Mouse (Mus musculus) hindbrain, embryonic 14.5 days (tissue): ENCODE results near the gene Pknox2. TPM values are rescaled to one million over a fixed set of nuclear protein-coding genes. Genes with fewer than 3 reads are reported as not detected.

ENCODE experiments used
- ATAC-seq: fragments of 200-750 bp; cut with Nextera tagmentation; 2 replicates; pipeline ENCODE4 v1.8.0; 2017; ENCODE audit warnings: moderate number of reproducible peaks, mild to moderate bottlenecking, moderate TSS enrichment, moderate library complexity; ENCODE audit not compliant: low FRiP score
- DNase-seq: peaks from one replicate; pipeline ENCODE4 v3.0.0-alpha.2; 2015; ENCODE audit warnings: low spot score
- H3K27ac ChIP-seq: fragments of 300-500 bp; sonication (generic); 2 replicates; pipeline ENCODE4 v1.5.1; 2014; ENCODE audit warnings: mild to moderate bottlenecking, moderate library complexity
- H3K27me3 ChIP-seq: fragments of 300-500 bp; sonication (generic); 2 replicates; pipeline ENCODE4 v1.6.1; 2014; ENCODE audit warnings: mild to moderate bottlenecking, low read length, mixed read lengths; ENCODE audit not compliant: control insufficient read depth, insufficient read depth
- H3K36me3 ChIP-seq: fragments of 300-500 bp; sonication (generic); replicated peaks from 2 replicates; pipeline ENCODE4 v1.6.1; 2014; ENCODE audit not compliant: control insufficient read depth, insufficient read depth
- H3K4me1 ChIP-seq: fragments of 300-500 bp; sonication (generic); replicated peaks from 2 replicates; pipeline ENCODE4 v1.6.1; 2014; ENCODE audit warnings: antibody characterized with exemption, low read length, mixed read lengths; ENCODE audit not compliant: control insufficient read depth, insufficient read depth
- H3K4me2 ChIP-seq: fragments of 300-500 bp; sonication (generic); replicated peaks from 2 replicates; pipeline ENCODE4 v1.6.1; 2014; ENCODE audit warnings: mild to moderate bottlenecking, moderate library complexity
- H3K4me3 ChIP-seq: fragments of 300-500 bp; sonication (generic); replicated peaks from 2 replicates; pipeline ENCODE4 v1.5.1; 2014; ENCODE audit warnings: mild to moderate bottlenecking, low read length
- H3K9ac ChIP-seq: fragments of 300-500 bp; sonication (generic); 2 replicates; pipeline ENCODE4 v1.6.1; 2014
- H3K9me3 ChIP-seq: fragments of 300-500 bp; sonication (generic); 2 replicates; pipeline ENCODE4 v1.6.1; 2016; ENCODE audit warnings: low read length; ENCODE audit not compliant: control insufficient read depth
- WGBS: fragments of 180-500 bp; shearing (Covaris S2); extraction: QIAGEN DNeasy Blood & Tissue Kit; methylation state at CpG from one replicate; pipeline ENCODE4 v1.1.7; 2014; 5-methylcytosine and 5-hydroxymethylcytosine counted together
- polyA plus RNA-seq: library from polyadenylated mRNA; unstranded; fragments of >200 nt; fragmentation: Nextera tagmentation; extraction: Ambion mirVana; gene quantifications from 2 replicates; pipeline ENCODE4 v1.2.1, GENCODE M21; 2014

The Pknox2 gene
- polyA plus RNA-seq, 1 experiment from 2014 or later, result 25.8 TPM

DNA sequence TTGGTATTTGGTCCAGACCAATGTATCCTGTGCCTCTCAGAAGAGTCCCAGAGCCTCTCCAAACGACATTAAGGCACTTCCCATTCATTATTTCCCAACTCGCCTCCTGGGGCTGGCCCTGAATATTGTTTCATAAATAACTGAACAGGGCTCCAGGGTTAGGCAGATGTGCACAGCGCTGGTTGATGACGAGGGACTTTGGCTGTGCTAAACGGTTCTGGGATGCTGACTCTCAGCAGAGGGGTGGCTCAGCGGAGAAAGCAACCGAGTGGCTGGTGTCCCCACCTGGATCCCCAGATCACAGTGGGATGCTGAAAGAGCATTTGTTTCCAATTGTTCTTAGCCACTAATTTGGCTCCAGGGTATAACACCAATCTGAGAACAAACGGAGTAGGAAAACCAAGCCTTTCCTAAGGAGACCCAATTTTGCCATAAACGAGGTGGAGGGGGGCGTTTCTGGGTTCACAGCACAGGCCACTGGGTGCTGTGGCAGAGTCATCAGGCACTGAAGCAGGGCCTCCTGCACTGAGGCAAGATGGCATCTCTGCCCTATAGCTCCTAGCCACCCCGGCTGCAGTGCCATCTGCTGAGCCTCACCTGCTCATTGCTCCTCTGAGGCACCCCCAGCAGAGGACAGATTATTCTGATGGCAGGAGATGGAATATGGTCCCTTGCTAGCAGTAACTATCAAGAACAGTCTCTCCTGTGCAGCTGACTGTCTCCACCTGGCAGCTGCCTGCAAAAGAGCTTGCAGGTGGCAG lies 52.8 kb downstream of the Pknox2 start:
- DNase-seq, result no peak
- Histone ChIP-seq H3K27me3 (no peaks in the 10 kb centered on the region), H3K4me3 (no peak overlapping the region), H3K36me3 (no peaks in the 10 kb centered on the region), H3K9me3 (no peaks in the 10 kb centered on the region), H3K27ac (peak overlapping the region; percentile 48; the same call in 1 of the 2 replicates), H3K4me2 (no peak overlapping the region), H3K9ac (0 out of 2 replicates have a peak overlapping the region, but pooled peaks have one; percentile 5), H3K4me1 (peaks cover 33% of the 10 kb centered on the region)
- WGBS, result 17% methylated on average over 11 of the region's 11 CpGs
- ATAC-seq, result peak; percentile 58; the same call in 1 of the 2 replicates

DNA sequence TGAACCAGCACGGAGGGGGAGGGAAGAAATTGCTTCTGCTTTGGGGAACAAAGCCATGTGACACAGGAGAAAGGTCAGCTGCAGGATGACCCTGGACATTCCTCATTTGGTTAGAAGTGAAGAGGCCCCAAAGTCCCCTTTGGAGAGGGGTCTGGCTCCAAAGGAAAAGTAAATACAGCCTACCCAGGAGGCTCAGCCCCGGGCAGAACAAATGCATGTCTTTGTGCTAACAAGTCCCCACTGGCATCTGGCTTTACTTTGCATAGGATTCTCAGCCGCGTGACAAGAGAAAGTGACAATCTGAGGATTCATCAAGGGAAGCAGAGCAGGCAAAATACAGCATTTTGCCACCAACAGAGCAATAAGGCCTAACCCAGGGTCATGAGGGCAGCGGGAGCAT lies 54.1 kb downstream of the Pknox2 start:
- no peak for ATAC-seq
- no peak for DNase-seq
- 2% methylated on average over 5 of the region's 5 CpGs for WGBS
- H3K4me1 ChIP-seq, result peaks cover 33% of the 10 kb centered on the region
- no peak overlapping the region for H3K4me3 ChIP-seq
- H3K4me2 ChIP-seq, result no peak overlapping the region
- H3K27ac ChIP-seq, result no peak overlapping the region
- H3K27me3 ChIP-seq, result no peaks in the 10 kb centered on the region
- H3K9ac ChIP-seq, result no peak overlapping the region
- no peaks in the 10 kb centered on the region for H3K9me3 ChIP-seq
- no peaks in the 10 kb centered on the region for H3K36me3 ChIP-seq

DNA sequence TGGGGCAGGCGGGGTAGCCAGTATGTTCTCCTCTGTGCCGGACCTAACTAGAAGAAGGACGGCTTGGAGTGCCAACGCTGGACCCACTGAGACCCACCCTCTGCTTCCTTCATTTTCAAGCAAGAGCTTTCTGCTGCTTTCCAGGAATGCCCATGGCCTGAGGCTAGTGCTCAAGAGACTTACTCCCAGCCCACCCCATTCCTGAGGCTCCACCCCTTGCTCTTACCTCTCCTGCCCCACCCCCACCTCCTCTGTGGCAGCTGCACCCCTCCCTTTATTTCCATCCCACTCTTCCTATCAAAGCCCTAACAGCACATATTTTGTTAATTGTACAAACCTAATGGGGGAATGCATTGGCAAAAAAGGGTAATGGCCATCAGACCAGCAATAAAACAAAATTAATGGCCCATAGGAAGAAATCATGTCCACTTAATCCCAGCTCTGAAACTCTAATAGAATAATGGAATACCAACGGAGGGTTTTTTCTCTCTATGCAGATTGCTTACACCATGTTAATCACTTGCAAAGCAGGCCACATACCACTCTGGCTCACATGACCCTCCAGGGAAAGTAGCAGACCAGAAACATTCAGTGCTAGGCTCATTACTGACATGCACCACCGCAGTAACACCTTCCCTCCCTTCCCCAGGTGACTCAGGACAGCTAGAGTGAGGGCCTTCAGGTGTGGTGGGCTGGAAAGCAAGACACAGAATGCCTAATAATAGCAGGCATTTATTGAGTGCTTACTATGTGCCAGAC lies 57.1 kb downstream of the Pknox2 start:
- Histone ChIP-seq H3K4me1 (peaks cover 27% of the 10 kb centered on the region), H3K4me3 (no peak overlapping the region), H3K27me3 (no peaks in the 10 kb centered on the region), H3K27ac (no peak overlapping the region), H3K9me3 (no peaks in the 10 kb centered on the region), H3K9ac (no peak overlapping the region), H3K4me2 (no peak overlapping the region), H3K36me3 (no peaks in the 10 kb centered on the region)
- peak; percentile 54 for ATAC-seq
- WGBS, result 27% methylated on average over 6 of the region's 6 CpGs
- DNase-seq, result no peak

DNA sequence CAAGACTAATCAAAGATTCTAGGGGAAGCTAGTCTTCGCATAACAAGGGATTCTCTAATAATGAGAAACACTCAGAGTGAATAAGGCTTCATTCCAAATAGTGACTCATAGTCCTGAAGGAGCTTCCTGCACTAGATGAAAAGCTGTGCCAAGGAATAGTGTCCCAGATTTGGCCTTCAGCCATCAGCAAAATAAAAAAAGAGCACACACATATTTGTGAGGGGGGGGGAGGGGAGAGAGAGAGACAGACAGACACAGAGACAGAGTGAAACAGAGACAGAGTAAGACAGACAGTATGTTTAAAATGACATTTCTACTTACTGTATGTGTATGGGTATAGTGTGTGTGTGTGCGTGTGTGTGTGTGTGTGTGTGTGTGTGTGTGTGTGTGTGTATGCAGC lies 61.8 kb downstream of the Pknox2 start:
- H3K4me1 ChIP-seq, result peaks cover 2% of the 10 kb centered on the region; the same call in 1 of the 2 replicates
- peak; percentile 57 for DNase-seq
- ATAC-seq, result no peak

DNA sequence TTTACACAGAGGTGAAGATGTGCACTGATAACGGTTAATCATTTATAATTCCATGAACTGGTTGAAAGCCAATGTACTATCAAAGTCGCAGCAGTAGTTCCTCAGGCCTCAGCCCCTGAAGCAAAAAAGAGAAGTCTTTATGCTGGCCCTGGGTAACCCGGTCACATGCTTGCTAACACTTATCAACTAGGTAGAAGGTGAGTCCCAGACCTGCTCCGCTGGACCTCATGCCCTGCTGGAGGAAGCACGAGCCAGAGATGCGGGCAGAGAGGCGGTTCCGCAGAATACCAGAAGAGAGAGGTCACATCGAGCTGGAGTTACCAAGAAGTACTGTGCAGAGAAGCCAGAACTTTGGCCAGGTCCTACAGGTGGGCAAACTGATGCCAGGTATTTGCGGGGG lies 65.0 kb downstream of the Pknox2 start:
- Histone ChIP-seq H3K36me3 (no peaks in the 10 kb centered on the region), H3K4me1 (peaks cover 11% of the 10 kb centered on the region), H3K27ac (no peak overlapping the region), H3K4me2 (no peak overlapping the region), H3K27me3 (no peaks in the 10 kb centered on the region), H3K4me3 (no peak overlapping the region), H3K9me3 (no peaks in the 10 kb centered on the region), H3K9ac (no peak overlapping the region)
- DNase-seq (no peak), ATAC-seq (0 out of 2 replicates have a peak, but pooled peaks have one; percentile 38)
- 93% methylated on average over 10 of the region's 10 CpGs for WGBS

More for the DNA sequence above, 61.8 kb downstream of the Pknox2 start:
- H3K4me3 ChIP-seq, result no peak overlapping the region
- WGBS, result 62% methylated on average over 2 of the region's 2 CpGs
- H3K36me3 ChIP-seq, result no peaks in the 10 kb centered on the region
- no peak overlapping the region for H3K9ac ChIP-seq
- no peak overlapping the region for H3K4me2 ChIP-seq
- H3K9me3 ChIP-seq, result no peaks in the 10 kb centered on the region
- no peak overlapping the region for H3K27ac ChIP-seq
- H3K27me3 ChIP-seq, result no peaks in the 10 kb centered on the region

DNA sequence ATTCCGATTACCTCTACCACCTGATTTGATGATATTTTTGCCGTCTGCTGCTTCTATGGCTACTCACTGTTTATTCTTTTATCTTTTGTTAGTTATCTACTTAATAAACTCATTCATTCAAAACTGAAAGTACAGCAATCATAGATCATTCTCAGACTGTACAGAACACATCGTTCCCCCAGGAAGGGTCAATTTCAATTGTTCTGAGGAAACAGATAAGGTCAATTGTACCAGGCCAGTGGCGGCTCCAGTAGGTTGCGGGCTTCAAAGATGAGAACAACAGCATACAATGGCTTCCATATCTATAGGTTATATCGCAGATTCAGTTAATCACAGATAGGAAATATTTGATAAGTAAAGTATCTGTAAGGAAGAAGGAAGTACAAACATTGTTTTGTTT lies 66.9 kb downstream of the Pknox2 start:
- no peaks in the 10 kb centered on the region for H3K9me3 ChIP-seq
- H3K36me3 ChIP-seq, result no peaks in the 10 kb centered on the region
- H3K9ac ChIP-seq, result no peak overlapping the region
- DNase-seq (no peak), ATAC-seq (no peak)
- H3K4me2 ChIP-seq, result no peak overlapping the region
- H3K27ac ChIP-seq, result no peak overlapping the region
- no peak overlapping the region for H3K4me3 ChIP-seq
- peaks cover 30% of the 10 kb centered on the region for H3K4me1 ChIP-seq
- no peaks in the 10 kb centered on the region for H3K27me3 ChIP-seq
- 91% methylated on average over 6 of the region's 6 CpGs for WGBS

DNA sequence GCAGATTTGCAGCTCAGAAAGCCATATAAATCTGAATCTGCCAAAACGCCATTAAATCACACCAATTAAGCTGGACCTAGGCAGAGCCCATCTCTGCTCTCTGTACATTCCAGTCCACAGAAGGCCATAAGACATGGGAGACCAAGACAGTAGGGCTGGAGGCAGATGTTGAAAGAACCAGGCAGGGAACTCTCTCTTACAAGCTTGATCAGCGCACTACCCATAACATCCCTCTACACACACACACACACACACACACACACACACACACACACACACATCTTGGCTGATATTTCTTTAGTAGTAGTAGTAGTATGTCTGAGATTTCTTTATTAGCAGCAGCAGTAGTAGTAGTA lies 70.2 kb downstream of the Pknox2 start:
- no peak for DNase-seq
- no peaks in the 10 kb centered on the region for H3K36me3 ChIP-seq
- H3K27me3 ChIP-seq, result no peaks in the 10 kb centered on the region
- H3K9me3 ChIP-seq, result no peaks in the 10 kb centered on the region
- H3K4me2 ChIP-seq, result peak overlapping the region; percentile 27; the same call in 1 of the 2 replicates
- no peak overlapping the region for H3K4me3 ChIP-seq
- H3K27ac ChIP-seq, result peak overlapping the region; percentile 84
- peaks cover 45% of the 10 kb centered on the region for H3K4me1 ChIP-seq
- ATAC-seq, result peak; percentile 35
- H3K9ac ChIP-seq, result no peak overlapping the region; the same call in 1 of the 2 replicates
- WGBS, result 52% methylated on average over 2 of the region's 2 CpGs

DNA sequence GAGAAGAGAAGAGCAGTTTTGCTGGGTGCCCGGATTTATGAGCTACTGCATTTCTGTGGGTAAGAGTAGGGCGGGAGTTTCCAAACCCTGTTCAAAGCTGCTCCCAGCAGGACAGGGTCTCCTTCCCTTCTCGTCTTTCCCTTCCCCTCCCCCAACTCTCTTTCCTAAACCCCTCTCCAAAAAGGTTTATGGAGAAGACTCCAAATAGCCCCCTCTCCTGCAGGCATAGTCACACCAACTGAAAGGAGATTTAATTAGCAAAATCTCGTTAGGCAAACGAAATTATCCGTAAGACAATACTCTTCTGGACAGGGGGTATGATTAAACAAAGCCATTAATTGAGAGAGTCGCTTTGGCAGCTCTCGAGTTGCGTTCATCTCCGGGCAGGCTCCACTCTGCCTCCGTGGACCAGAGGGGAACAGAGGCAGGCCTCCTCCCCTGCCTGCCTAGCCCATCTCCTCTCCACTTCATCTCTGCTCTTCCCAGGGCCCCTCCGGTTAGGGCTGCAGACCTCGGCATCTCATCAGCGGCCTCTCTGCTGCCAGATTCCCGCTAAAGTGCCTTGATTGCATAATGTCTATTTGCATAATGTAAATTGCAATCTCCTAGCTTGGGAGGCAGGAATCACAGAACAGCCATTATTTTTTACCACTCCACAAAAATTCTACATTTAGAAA lies 70.7 kb downstream of the Pknox2 start:
- Histone ChIP-seq H3K4me1 (peaks cover 45% of the 10 kb centered on the region), H3K27me3 (no peaks in the 10 kb centered on the region), H3K9me3 (no peaks in the 10 kb centered on the region), H3K4me3 (no peak overlapping the region), H3K27ac (peak overlapping the region; percentile 84), H3K4me2 (peak overlapping the region; percentile 27), H3K36me3 (no peaks in the 10 kb centered on the region), H3K9ac (no peak overlapping the region; the same call in 1 of the 2 replicates)
- DNase-seq (peak; percentile 45), ATAC-seq (peak; percentile 89)
- 4% methylated on average over 15 of the region's 15 CpGs for WGBS

DNA sequence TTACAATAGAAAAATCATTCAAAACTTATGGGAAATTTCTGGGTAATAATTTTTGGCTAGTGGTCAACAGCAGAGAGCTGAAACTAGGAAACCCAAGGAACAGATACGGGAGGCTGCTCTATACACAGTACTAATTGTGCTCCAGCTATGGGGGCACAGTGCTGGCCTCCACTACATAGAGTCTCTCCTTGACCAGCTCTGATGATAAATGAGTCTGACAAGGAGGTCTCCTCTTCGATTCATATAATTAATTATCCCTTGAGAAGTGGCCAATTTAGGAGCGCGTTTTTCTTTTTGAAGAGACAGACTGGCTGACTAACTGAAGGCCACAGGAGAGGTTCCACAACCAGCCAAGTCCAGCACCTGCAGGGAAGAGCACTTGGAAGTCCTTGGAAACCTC lies 71.3 kb downstream of the Pknox2 start:
- peak overlapping the region; percentile 84; the same call in 1 of the 2 replicates for H3K27ac ChIP-seq
- H3K36me3 ChIP-seq, result no peaks in the 10 kb centered on the region
- DNase-seq, result no peak
- H3K9ac ChIP-seq, result no peak overlapping the region
- no peak overlapping the region for H3K4me3 ChIP-seq
- H3K4me1 ChIP-seq, result peaks cover 49% of the 10 kb centered on the region
- H3K27me3 ChIP-seq, result no peaks in the 10 kb centered on the region
- 0 out of 2 replicates have a peak overlapping the region, but pooled peaks have one; percentile 27 for H3K4me2 ChIP-seq
- WGBS, result 27% methylated on average over 4 of the region's 4 CpGs
- no peak for ATAC-seq
- H3K9me3 ChIP-seq, result no peaks in the 10 kb centered on the region
